Mouse (Mus musculus) thymus, adult 2 months (tissue): ENCODE measurements around the gene Galnt17. TPM values are rescaled to one million over a fixed set of nuclear protein-coding genes. Genes with fewer than 3 reads are reported as not detected.

Experiments
- DNase-seq: peaks from one replicate; pipeline ENCODE4 v3.0.0; 2021
- H3K27ac ChIP-seq: fragments of 200-500 bp; 2 replicates; pipeline ENCODE4 v1.5.1; 2012; ENCODE audit warnings: low read length, control low read depth; ENCODE audit not compliant: control insufficient read depth, insufficient read depth
- H3K27me3 ChIP-seq: fragments of 200-500 bp; 2 replicates; pipeline ENCODE4 v1.6.1; 2012; ENCODE audit warnings: mild to moderate bottlenecking, low read length, moderate library complexity, mixed read lengths; ENCODE audit not compliant: control insufficient read depth, insufficient read depth
- H3K36me3 ChIP-seq: fragments of 200-500 bp; 2 replicates; pipeline ENCODE4 v1.6.1; 2012; ENCODE audit warnings: mild to moderate bottlenecking, low read length, moderate library complexity; ENCODE audit not compliant: control insufficient read depth, insufficient read depth
- H3K4me1 ChIP-seq: fragments of 200-500 bp; replicated peaks from 2 replicates; pipeline ENCODE4 v1.6.1; 2012; ENCODE audit warnings: low read length; ENCODE audit not compliant: control insufficient read depth, insufficient read depth
- H3K4me3 ChIP-seq: fragments of 200-500 bp; 2 replicates; pipeline ENCODE4 v1.5.1; 2012; ENCODE audit warnings: mild to moderate bottlenecking, low read length, control low read depth, moderate library complexity; ENCODE audit not compliant: control insufficient read depth, insufficient read depth
- CTCF ChIP-seq: fragments of 200-500 bp; IDR thresholded peaks from 2 replicates; pipeline ENCODE4 v1.5.1; 2012; ENCODE audit warnings: mild to moderate bottlenecking, control low read depth, low read length, moderate library complexity, borderline replicate concordance; ENCODE audit not compliant: control insufficient read depth, poor library complexity, insufficient read depth; ENCODE audit errors: extremely low read depth
- POLR2A ChIP-seq: fragments of 200-500 bp; IDR thresholded peaks from 2 replicates; pipeline ENCODE4 v1.6.1; 2012; ENCODE audit warnings: mild to moderate bottlenecking, low read length, control low read depth, moderate library complexity; ENCODE audit not compliant: control insufficient read depth, poor library complexity, insufficient read depth; ENCODE audit errors: extremely low read depth
- WGBS: fragments of 180-500 bp; shearing (Covaris S2); methylation state at CpG from one replicate; pipeline ENCODE4 v1.1.7; 2018; 5-methylcytosine and 5-hydroxymethylcytosine counted together
- polyA plus RNA-seq: library from polyadenylated mRNA; depleted of rRNA; stranded (reverse); fragments of >200 nt; gene quantifications from 2 replicates; pipeline ENCODE4 v1.2.3, GENCODE M21; 2012; rRNA removed

The Galnt17 gene
- 2.0 and 2.3 TPM in 2 replicates for polyA plus RNA-seq

- Histone ChIP-seq H3K27ac (no peak within 1 kb of the TSS), H3K4me1 (no peaks in the 10 kb centered on the region), H3K36me3 (no peaks in the 10 kb centered on the region), H3K4me3 (peak within 1 kb of the TSS; percentile 1; the same call in 1 of the 2 replicates), H3K27me3 (no peaks in the 10 kb centered on the region; the same call in 1 of the 2 replicates)
- DNase-seq = no peak
- 73% methylated on average over 3 of the region's 3 CpGs for WGBS
- TF ChIP-seq CTCF = no peak
- TF ChIP-seq POLR2A = no peak
Observed at GRCm38 (mm10) chr5:131308397-131308796, at the start of gene Galnt17. Galnt17 (minus strand) TSS chr5:131308497.

- Histone ChIP-seq H3K36me3 (no peaks in the 10 kb centered on the region), H3K27ac (no peak overlapping the region), H3K4me1 (no peaks in the 10 kb centered on the region), H3K27me3 (no peaks in the 10 kb centered on the region), H3K4me3 (no peak overlapping the region)
- 92% methylated on average over 8 of the region's 8 CpGs for WGBS
- DNase-seq = no peak
- TF ChIP-seq CTCF (no peak), POLR2A (no peak)
Observed at GRCm38 (mm10) chr5:131334536-131334935, 26.2 kb upstream of the Galnt17 start.

GRCm38 (mm10) chr5:131321286-131321685 lies 13.0 kb upstream of the Galnt17 start:
- H3K4me3 ChIP-seq = no peak overlapping the region
- no peaks in the 10 kb centered on the region for H3K36me3 ChIP-seq
- WGBS = 81% methylated on average over 3 of the region's 3 CpGs
- no peak overlapping the region for H3K27ac ChIP-seq
- no peak for DNase-seq
- no peaks in the 10 kb centered on the region for H3K27me3 ChIP-seq
- no peaks in the 10 kb centered on the region for H3K4me1 ChIP-seq
- no peak for TF ChIP-seq CTCF
- no peak for TF ChIP-seq POLR2A

- no peak for DNase-seq
- no peak overlapping the region for H3K4me3 ChIP-seq
- H3K27ac ChIP-seq = no peak overlapping the region
- H3K4me1 ChIP-seq = no peaks in the 10 kb centered on the region
- 63% methylated on average over 3 of the region's 3 CpGs for WGBS
- no peaks in the 10 kb centered on the region for H3K36me3 ChIP-seq
- H3K27me3 ChIP-seq = no peaks in the 10 kb centered on the region
- TF ChIP-seq CTCF (no peak), POLR2A (no peak)
Observed at GRCm38 (mm10) chr5:131319605-131320004, 11.3 kb upstream of the Galnt17 start.

- TF ChIP-seq POLR2A = no peak
- TF ChIP-seq CTCF = no peak
- Histone ChIP-seq H3K27me3 (no peaks in the 10 kb centered on the region), H3K4me1 (no peaks in the 10 kb centered on the region), H3K27ac (no peak overlapping the region), H3K36me3 (no peaks in the 10 kb centered on the region), H3K4me3 (no peak overlapping the region)
- DNase-seq = no peak
- 65% methylated on average over 2 of the region's 2 CpGs for whole genome bisulfite sequencing
Observed at GRCm38 (mm10) chr5:131319141-131319540, 10.8 kb upstream of the Galnt17 start.

- TF ChIP-seq CTCF (no peak), POLR2A (no peak)
- H3K4me3 ChIP-seq = no peak overlapping the region
- H3K27me3 ChIP-seq = no peaks in the 10 kb centered on the region
- WGBS = 68% methylated on average over 4 of the region's 4 CpGs
- H3K27ac ChIP-seq = no peak overlapping the region
- no peak for DNase-seq
- no peaks in the 10 kb centered on the region for H3K4me1 ChIP-seq
- H3K36me3 ChIP-seq = no peaks in the 10 kb centered on the region
Observed at GRCm38 (mm10) chr5:131315016-131315415, 6.7 kb upstream of the Galnt17 start.

GRCm38 (mm10) chr5:131307656-131308151 lies 593 bp downstream of the Galnt17 start:
- Histone ChIP-seq H3K4me3 (peak overlapping the region; percentile 1; the same call in 1 of the 2 replicates), H3K27ac (no peak overlapping the region), H3K27me3 (no peaks in the 10 kb centered on the region; the same call in 1 of the 2 replicates), H3K36me3 (no peaks in the 10 kb centered on the region), H3K4me1 (no peaks in the 10 kb centered on the region)
- no peak for DNase-seq
- WGBS = 4% methylated on average over 36 of the region's 36 CpGs
- no peak for TF ChIP-seq CTCF
- no peak for TF ChIP-seq POLR2A
